17 mouse cellular contexts compared by ENCODE assay signal in the genomic region with DNA sequence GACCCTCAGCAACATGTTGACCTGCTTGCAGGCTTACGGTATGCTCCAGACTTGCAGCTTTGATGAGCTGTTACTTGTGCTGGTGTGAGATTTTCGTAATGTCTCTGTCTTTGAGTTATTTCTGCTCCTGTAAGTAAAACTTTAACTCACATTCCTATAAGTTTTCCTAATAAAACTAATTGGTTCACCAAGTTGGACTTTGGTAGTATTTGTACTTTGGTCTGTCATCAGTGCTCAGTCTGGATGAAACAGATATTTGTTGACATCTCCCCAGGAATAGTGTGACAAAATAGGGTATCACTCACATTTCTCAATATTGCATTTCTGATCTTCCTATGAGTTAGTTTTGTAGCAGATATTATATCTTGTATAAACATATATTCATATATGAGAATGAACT.
"Had no signal": no experiment of that assay in that cellular context is flagged by ENCODE, and none has a peak within 500 bp of the region (broad histone marks: within the 10 kb centered on the region; RNA-seq: fewer than 3 reads in every experiment).

No protein-coding gene starts in this region.

- ATAC-seq: lung, postnatal 0 days; midbrain, embryonic 13.5 days; midbrain, embryonic 15.5 days had no signal

- H3K4me3 ChIP-seq: lung, embryonic 15.5 days; megakaryocyte, embryonic 14.5 days; midbrain, embryonic 13.5 days; midbrain, embryonic 15.5 days; neural tube, embryonic 12.5 days; stomach, embryonic 15.5 days had no signal

- H3K27ac ChIP-seq: lung, embryonic 15.5 days; macrophage; midbrain, embryonic 13.5 days; midbrain, embryonic 15.5 days; neural tube, embryonic 12.5 days; stomach, embryonic 15.5 days; stomach, postnatal 0 days had no signal

- H3K9ac ChIP-seq: lung, embryonic 15.5 days; midbrain, embryonic 13.5 days; midbrain, embryonic 15.5 days; neural tube, embryonic 12.5 days; stomach, embryonic 15.5 days had no signal

- H3K4me1 ChIP-seq: lung, embryonic 15.5 days; megakaryocyte, embryonic 14.5 days; midbrain, embryonic 13.5 days; midbrain, embryonic 15.5 days; neural tube, embryonic 12.5 days; stomach, embryonic 15.5 days had no signal

- DNase-seq: lung, adult 2 months; lung, postnatal 14 days; lung, postnatal 36 days; right cerebral cortex, postnatal 14 days; thymus, adult 18-20 months; thymus, postnatal 14 days; thymus, postnatal 36 days had no signal

- H3K27me3 ChIP-seq: lung, embryonic 15.5 days; megakaryocyte, embryonic 14.5 days; midbrain, embryonic 15.5 days; neural tube, embryonic 12.5 days; stomach, embryonic 15.5 days had no signal

- H3K36me3 ChIP-seq: lung, embryonic 15.5 days; midbrain, embryonic 13.5 days; midbrain, embryonic 15.5 days; neural tube, embryonic 12.5 days; stomach, embryonic 15.5 days had no signal

- H3K4me2 ChIP-seq: lung, embryonic 15.5 days; midbrain, embryonic 11.5 days; midbrain, embryonic 13.5 days; midbrain, embryonic 15.5 days; neural tube, embryonic 12.5 days; stomach, embryonic 15.5 days had no signal

- H3K9me3 ChIP-seq: lung, embryonic 15.5 days; midbrain, embryonic 13.5 days; midbrain, embryonic 15.5 days; neural tube, embryonic 12.5 days; stomach, embryonic 15.5 days had no signal
